Mouse (Mus musculus) liver, postnatal 0 days (tissue): ENCODE measurements around the gene Tcte1. TPM values are rescaled to one million over a fixed set of nuclear protein-coding genes. Genes with fewer than 3 reads are reported as not detected.

Experiments used
- ATAC-seq: fragments of 200-750 bp; cut with Nextera tagmentation; 2 replicates; pipeline ENCODE4 v1.8.0; 2017; ENCODE audit warnings: mild to moderate bottlenecking, moderate library complexity
- DNase-seq: peaks from one replicate; pipeline ENCODE4 v3.0.0-alpha.2; 2016
- H3K27ac ChIP-seq: fragments of 300-500 bp; sonication (generic); 2 replicates; pipeline ENCODE4 v1.5.1; 2014; ENCODE audit warnings: antibody characterized with exemption, moderate library complexity, mild to moderate bottlenecking, low read depth
- H3K27me3 ChIP-seq: fragments of 300-500 bp; sonication (generic); 2 replicates; pipeline ENCODE4 v1.6.1; 2014; ENCODE audit warnings: low read length, control low read depth, mixed read lengths; ENCODE audit not compliant: insufficient read depth
- H3K36me3 ChIP-seq: fragments of 300-500 bp; sonication (generic); replicated peaks from 2 replicates; pipeline ENCODE4 v1.6.1; 2014; ENCODE audit warnings: mild to moderate bottlenecking, control low read depth, low read length, moderate library complexity, mixed read lengths; ENCODE audit not compliant: insufficient read depth
- H3K4me1 ChIP-seq: fragments of 300-500 bp; sonication (generic); 2 replicates; pipeline ENCODE4 v1.6.1; 2014; ENCODE audit warnings: antibody characterized with exemption, mild to moderate bottlenecking, control low read depth; ENCODE audit not compliant: insufficient read depth
- H3K4me2 ChIP-seq: fragments of 300-500 bp; sonication (generic); 2 replicates; pipeline ENCODE4 v1.6.1; 2014; ENCODE audit warnings: low read depth, mild to moderate bottlenecking, low read length, moderate library complexity, mixed read lengths
- H3K4me3 ChIP-seq: fragments of 300-500 bp; sonication (generic); 2 replicates; pipeline ENCODE4 v1.5.1; 2014; ENCODE audit warnings: low read depth, low read length
- H3K9ac ChIP-seq: fragments of 300-500 bp; sonication (generic); replicated peaks from 2 replicates; pipeline ENCODE4 v1.6.1; 2014; ENCODE audit warnings: mild to moderate bottlenecking, moderate library complexity
- H3K9me3 ChIP-seq: fragments of 300-500 bp; sonication (generic); 2 replicates; pipeline ENCODE4 v1.6.1; 2016; ENCODE audit warnings: mild to moderate bottlenecking, control low read depth, low read length, mixed read lengths
- CTCF ChIP-seq: sonication (generic); IDR thresholded peaks from 2 replicates; pipeline ENCODE4 v1.5.1; 2016; ENCODE audit warnings: antibody characterized with exemption, low read depth
- EP300 ChIP-seq: IDR thresholded peaks from 2 replicates; pipeline ENCODE4 v1.6.1; 2016; ENCODE audit warnings: antibody characterized with exemption, low read depth, mild to moderate bottlenecking
- WGBS: fragments of 180-500 bp; shearing (Covaris S2); extraction: QIAGEN DNeasy Blood & Tissue Kit; methylation state at CpG from one replicate; pipeline ENCODE4 v1.1.7; 2014; ENCODE audit not compliant: insufficient replicate concordance; 5-methylcytosine and 5-hydroxymethylcytosine counted together
- polyA plus RNA-seq: library from polyadenylated mRNA; unstranded; fragments of >200 nt; fragmentation: Nextera tagmentation; extraction: Ambion mirVana; gene quantifications from 2 replicates; pipeline ENCODE4 v1.2.1, GENCODE M21; 2015

Gene Tcte1
- polyA plus RNA-seq, 1 experiment from 2014 or later = not detected

DNA sequence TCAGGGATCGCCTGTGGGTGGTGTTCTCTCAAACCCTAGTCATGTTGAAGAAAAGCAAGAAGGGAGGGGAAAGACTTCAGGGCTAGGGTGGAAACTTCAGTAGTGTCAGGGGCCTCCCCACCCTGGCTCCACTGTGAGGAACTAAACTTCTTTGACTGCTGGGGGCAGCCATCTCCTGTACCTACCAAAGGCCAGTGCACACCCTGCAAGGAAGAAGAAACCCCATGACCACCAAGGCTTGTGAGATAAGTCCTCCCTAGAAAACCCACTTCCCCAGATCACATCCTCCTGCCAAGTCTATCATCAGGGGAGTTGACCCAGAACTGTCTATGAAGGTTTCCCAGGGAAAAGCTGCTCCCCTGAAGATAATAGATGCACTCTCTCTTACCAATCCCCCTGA, 31.2 kb downstream of the Tcte1 start:
- TF ChIP-seq EP300 (no peak), CTCF (no peak)
- Histone ChIP-seq H3K4me2 (no peak overlapping the region), H3K4me1 (peaks cover 16% of the 10 kb centered on the region), H3K9ac (no peak overlapping the region), H3K27ac (no peak overlapping the region), H3K27me3 (peaks cover 25% of the 10 kb centered on the region), H3K36me3 (peaks cover 5% of the 10 kb centered on the region; the same call in 1 of the 2 replicates), H3K9me3 (no peaks in the 10 kb centered on the region), H3K4me3 (no peak overlapping the region)
- WGBS = 25% methylated on average over 1 of the region's 1 CpGs
- no peak for ATAC-seq
- DNase-seq = no peak

- TF ChIP-seq CTCF = no peak
- TF ChIP-seq EP300 = peak; percentile 23; the same call in 1 of the 2 replicates
These were observed 32.3 kb downstream of the Tcte1 start, which contains the start of gene Nfkbie for GRCm38 (mm10) chr17:45555452-45556106. Nfkbie (plus strand) TSS chr17:45555703.

DNA sequence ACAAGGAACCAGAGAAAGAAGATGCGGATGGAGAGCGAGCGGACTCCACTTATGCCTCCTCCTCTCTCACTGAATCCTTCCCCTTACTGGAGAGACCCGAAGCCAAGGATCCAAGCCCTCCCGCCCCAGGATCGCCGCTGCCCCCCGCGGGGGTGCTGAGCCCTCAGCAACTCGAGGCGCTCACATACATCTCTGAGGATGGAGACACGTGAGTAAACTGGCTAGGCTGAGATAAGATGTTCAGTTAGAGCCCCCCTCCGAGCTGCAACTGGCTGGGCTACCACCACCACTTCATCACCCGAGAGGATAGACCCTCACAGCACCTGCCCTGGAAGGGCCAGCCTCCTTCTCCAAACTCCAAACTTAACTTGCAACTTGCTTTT, 32.9 kb downstream of the Tcte1 start:
- Histone ChIP-seq H3K4me2 (peak overlapping the region; percentile 93), H3K4me3 (peak overlapping the region; percentile 63), H3K4me1 (peaks cover 16% of the 10 kb centered on the region), H3K27me3 (peaks cover 10% of the 10 kb centered on the region), H3K9ac (peak overlapping the region; percentile 65), H3K36me3 (peaks cover 9% of the 10 kb centered on the region), H3K9me3 (no peaks in the 10 kb centered on the region), H3K27ac (peak overlapping the region; percentile 20; the same call in 1 of the 2 replicates)
- TF ChIP-seq CTCF (no peak), EP300 (no peak)
- WGBS = 1% methylated on average over 14 of the region's 14 CpGs
- ATAC-seq = no peak; the same call in 1 of the 2 replicates
- DNase-seq = no peak

More at GRCm38 (mm10) chr17:45555452-45556106, 32.3 kb downstream of the Tcte1 start, which contains the start of gene Nfkbie:
- Histone ChIP-seq H3K27ac (peak within 1 kb of the TSS; percentile 44; the same call in 1 of the 2 replicates), H3K4me3 (peak within 1 kb of the TSS; percentile 63), H3K4me2 (peak within 1 kb of the TSS; percentile 93), H3K9me3 (no peaks in the 10 kb centered on the region), H3K4me1 (peaks cover 16% of the 10 kb centered on the region), H3K27me3 (peaks cover 13% of the 10 kb centered on the region), H3K36me3 (peaks cover 8% of the 10 kb centered on the region), H3K9ac (peak within 1 kb of the TSS; percentile 65)
- DNase-seq (peak; percentile 97), ATAC-seq (peak; percentile 84)
- WGBS = 2% methylated on average over 44 of the region's 45 CpGs

DNA sequence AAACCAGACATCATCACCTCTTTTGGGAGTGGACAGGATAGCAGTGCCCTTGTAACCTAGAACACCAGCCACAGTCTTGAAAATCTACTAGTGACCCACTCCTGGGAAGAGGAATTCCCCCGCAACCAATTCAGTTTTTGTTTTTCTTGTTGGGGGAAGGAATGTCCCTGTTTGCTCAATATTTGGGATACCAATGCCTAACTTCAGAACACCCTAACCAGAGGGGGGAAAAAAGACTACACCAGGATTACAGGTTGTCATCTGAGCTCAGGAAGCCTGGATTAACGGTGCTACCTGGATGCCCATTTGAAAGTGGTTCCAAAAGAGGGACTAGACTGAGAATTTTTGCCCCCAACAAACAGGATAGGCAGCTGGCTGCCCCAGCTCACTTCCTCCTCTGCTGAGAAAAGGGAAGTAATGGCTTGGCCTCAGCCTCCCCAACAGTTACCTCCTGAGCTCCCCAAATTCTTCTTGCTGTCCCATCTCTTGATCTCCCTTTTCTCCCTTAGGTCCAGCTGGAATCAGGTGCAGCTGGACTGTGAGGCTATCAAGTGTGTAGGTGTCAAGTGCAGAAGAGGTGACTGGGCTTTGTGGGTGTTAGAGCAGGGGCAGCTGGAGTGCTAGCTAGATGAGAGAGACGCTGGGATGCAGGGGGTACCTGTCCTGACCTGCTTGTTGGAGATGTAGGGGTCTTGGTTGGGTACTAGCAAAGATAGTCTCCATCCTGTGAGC, 33.4 kb downstream of the Tcte1 start:
- peaks cover 6% of the 10 kb centered on the region; the same call in 1 of the 2 replicates for H3K27me3 ChIP-seq
- peaks cover 9% of the 10 kb centered on the region for H3K36me3 ChIP-seq
- 27% methylated on average over 3 of the region's 3 CpGs for WGBS
- peaks cover 16% of the 10 kb centered on the region for H3K4me1 ChIP-seq
- peak overlapping the region; percentile 93 for H3K4me2 ChIP-seq
- H3K4me3 ChIP-seq = peak overlapping the region; percentile 63
- DNase-seq (peak; percentile 30), ATAC-seq (no peak)
- H3K9me3 ChIP-seq = no peaks in the 10 kb centered on the region
- H3K9ac ChIP-seq = peak overlapping the region; percentile 65
- TF ChIP-seq EP300 (no peak), CTCF (no peak)
- peak overlapping the region; percentile 20; the same call in 1 of the 2 replicates for H3K27ac ChIP-seq

DNA sequence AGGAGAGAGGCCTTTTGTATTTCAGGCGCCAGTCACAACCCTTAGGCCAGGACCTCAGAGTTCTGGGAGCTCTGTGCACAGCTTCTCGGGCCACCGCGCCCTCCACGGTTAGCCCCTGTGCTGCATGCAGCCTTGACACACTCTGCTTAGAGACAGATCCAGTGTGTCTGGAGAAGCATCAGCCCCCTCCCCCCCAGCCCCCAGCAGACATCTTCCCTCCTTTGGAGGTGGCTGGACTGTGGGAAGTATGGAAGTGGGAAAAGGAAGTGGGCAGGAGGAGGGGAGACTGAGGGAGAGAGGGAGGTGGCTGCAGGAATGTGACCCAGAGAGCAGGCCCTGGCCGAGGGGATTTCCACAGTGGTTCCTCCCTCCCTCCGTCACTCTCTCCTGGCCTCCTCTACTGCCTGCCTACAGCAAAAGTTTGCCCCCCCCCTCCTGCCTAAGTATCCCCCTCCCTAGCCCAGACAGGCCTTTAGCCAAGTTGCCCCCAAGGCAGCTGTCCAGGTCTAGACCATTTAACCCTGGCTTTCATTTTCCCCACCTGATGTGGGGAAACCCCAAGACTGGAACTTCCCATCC, 34.1 kb downstream of the Tcte1 start:
- Histone ChIP-seq H3K27me3 (peaks cover 6% of the 10 kb centered on the region; the same call in 1 of the 2 replicates), H3K4me1 (peaks cover 16% of the 10 kb centered on the region), H3K4me2 (peak overlapping the region; percentile 93), H3K9me3 (no peaks in the 10 kb centered on the region), H3K4me3 (peak overlapping the region; percentile 63), H3K36me3 (peaks cover 9% of the 10 kb centered on the region), H3K27ac (peak overlapping the region; percentile 20), H3K9ac (peak overlapping the region; percentile 65)
- TF ChIP-seq CTCF = no peak
- TF ChIP-seq EP300 = no peak
- DNase-seq (no peak), ATAC-seq (no peak)
- WGBS = 54% methylated on average over 6 of the region's 7 CpGs
